Mouse (Mus musculus) 3134 (cell line): ENCODE measurements around the gene Zfp865.
"Not testable (repeated sequence)": the region's sequence is repeated elsewhere in the genome, so short reads cannot be mapped to it uniquely, and the experiment has no call there.

Source experiments
- DNase-seq: peaks from one replicate; pipeline ENCODE4 v3.0.0-alpha.2; 2011; ENCODE audit warnings: low spot score; ENCODE audit not compliant: insufficient read length; ENCODE audit errors: extremely low read depth

The Zfp865 gene

DNA sequence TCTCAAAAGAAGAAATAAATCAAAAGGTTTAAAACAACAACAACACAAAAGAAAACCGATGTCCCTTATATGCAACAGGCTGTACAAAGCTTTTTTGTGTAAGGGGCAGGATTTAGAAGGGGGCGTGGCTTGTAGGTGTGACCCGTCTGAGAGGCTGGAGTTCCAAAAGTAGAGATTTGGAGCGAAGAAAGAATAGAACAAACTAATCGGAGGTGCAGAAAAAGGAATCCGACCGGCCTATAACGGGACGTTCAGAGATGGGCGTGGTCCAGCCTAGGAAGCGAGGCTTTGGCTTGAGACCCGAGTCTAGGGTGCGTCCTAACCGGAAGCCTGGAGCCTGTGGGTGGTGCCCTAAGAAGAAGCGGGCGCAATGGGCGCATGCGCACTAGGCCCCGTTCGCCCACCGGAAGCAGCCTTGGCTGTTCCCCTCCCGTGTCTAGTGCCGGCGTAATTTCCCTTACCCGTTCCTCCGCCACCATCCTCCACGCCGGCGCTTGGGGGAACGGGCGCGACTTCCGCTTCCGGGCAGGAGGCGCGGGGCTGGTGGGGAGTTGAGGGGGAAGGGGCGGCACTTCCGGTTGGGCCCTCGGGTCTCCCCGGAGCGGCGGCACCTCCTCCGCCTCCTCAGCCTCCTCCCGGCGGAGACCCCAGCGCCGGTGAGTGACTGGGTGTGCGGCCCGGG is at the start of gene Zfp865, which contains the start of gene Ccdc106:
Gene Zfp865 (plus strand): TSS at position 377 of the 682 bp plus-strand sequence.
Gene Ccdc106 (plus strand): TSS at position 554 of the 682 bp plus-strand sequence.
- DNase-seq = peak; percentile 99

DNA sequence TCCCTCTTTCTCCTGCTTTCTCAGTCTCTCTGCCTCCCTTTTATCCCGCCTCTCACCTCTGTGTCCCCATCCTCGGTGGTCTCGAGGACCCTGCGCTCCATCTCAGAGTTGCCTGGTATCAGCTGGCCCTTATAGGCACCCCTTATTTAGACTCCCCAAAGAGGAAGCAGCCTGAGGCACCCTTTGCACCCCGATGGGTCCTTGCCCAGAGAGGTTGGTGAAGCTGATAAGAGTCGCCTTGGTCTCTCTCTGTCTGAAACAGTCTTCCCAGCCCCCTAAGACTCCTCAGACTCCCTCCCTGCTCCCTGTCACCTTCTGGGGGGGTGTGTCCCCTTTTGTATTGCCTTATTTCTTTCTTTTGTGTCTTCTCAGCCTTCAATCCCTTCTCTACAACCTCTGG is 49.1 kb upstream of the Zfp865 start, which contains the start of gene Sbk3:
Gene Sbk3 (minus strand): TSS at position 101 of the 400 bp plus-strand sequence.
- DNase-seq = no peak

DNA sequence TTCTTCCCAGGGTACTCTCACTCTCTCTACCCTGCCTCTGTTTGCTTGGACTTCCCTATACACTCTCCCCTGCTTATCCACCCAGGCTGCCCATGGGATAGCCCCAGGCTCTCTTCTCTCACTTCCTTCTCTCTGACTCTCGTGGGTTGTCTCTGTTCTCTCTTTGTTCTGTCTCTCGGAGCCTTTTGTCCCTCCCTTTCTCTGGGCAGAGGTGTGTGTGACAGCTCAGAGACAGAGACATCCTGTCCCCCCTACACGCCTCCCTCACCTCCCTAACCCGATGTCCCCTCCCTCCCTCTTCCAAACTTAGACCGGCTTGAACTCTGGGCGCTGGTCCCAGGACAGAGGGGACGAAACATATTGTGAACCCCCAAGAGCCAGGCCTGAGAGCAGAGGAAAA is 48.5 kb upstream of the Zfp865 start:
- DNase-seq = no peak

DNA sequence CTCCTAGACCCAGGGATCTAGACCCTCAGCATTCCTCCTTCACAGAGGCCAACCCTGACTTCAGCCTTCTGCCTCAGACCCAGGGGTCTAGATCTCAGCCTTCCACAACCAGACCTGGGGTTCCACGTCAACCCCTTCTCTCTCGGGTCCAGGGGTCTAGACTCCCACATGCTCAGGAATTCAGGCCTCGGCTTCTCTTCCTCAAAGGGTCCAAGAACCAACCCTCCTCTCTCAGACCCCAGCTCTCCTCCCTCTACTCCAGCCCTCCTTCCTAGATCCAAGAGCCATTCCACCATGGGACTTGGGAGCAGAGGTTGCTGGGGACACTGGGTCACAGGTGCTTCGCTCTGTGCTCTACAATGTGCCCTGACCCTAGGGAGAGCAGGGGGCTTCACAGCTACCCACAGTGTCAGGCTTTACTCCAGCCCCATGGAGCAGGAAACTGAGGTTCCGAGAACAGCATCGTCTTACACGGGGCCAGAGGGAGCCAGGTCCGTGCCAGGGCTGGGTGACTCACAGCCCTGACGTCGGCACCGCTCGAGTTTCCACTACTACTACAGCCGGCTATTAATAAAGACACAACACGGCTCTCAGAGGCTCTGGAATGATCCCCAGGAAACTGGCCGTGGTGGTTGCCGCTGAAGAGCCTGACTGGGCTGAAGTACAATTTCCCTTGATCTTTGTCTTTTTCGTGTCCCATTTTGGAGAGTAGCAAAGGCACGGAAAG is 47.7 kb upstream of the Zfp865 start:
- DNase-seq = peak; percentile 90

DNA sequence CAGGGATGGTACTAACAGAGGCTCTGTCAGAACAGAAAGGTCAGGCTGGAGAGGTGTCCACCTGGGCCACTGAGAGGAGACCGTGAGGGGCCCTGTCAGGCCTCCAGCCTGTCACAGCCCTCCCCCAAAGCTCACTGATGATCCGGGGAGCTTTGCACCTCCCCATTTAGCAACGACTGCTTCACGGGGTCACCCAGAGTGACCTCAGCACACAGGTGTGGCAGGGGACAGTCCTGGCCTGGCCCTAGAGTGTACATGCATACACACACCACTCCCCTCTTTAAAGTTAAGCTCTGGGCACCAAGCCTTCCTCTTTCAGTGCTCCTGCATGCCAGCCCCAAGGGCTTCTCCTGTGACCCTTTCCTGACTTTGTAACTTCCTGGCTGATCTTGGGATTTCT is 44.7 kb upstream of the Zfp865 start:
- no peak for DNase-seq

DNA sequence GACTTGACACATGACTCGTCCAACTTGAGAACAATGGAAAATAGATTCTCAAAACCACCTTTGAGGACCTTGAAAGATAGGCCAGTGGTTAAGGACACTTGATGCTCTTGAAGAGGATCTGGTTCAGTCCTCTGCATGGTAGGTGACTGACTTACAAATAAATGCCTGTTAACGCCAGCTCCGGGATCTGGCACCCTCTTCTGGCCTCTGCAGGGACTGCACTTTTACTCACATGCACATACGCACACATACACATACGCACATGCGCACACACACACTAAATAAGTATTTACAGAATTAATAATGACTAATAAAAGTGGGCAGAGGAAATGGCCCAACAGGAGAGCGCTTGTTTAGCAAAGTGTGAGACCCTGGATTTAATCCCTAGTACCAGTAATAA is 43.3 kb upstream of the Zfp865 start:
- DNase-seq = no peak

DNA sequence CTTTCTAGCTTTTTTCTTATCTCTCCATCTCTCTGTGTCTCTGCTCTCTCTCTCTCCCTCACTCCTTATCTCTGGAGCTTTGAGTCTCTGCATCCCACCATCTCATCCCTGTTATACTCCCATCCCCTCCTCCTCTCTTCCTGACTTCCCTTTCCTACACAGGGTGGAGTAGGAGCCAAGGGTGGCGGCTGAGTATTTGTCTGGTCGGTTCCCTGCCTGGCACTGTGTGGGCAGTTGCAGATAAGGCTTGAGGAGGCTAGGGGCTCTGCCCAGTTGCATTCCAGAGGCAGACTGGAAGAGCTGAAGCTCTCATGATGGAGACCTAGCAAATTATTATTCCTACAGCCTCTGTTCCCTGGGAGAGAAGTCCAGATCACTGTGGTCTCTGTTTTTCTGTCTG is 31.9 kb upstream of the Zfp865 start:
- no peak for DNase-seq

DNA sequence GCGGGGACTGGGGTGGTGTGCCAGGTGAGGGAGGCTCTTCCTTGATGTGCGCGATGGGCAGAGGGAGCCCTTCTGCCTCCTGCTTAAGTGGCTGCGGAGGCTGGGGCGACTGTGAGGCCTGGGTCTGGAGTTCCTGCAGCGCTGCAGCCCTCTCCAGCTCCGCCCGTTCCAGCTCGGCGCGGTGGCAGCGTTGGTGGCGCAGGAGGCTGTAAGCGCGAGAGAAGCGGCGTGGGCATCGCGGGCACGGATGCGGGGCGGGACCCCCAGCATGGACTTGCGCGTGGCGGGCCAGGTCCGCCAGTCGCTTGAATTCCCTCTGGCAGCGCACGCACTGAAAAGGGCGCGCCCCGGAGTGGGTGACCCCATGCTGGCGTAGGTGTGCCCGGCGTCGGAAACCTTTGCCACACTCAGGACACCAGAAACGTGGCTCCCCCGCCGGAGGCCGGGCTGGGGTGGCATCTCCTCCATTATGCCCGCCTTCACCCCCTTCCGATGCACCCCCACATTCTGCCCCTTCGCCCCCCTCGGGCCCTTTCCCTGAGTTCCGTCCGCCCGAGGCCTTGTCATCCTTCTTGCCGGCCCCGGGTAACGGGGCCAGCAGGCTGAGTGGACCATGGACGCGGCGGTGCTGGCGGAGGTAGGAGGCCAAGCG is 26.7 kb upstream of the Zfp865 start:
- no peak for DNase-seq

DNA sequence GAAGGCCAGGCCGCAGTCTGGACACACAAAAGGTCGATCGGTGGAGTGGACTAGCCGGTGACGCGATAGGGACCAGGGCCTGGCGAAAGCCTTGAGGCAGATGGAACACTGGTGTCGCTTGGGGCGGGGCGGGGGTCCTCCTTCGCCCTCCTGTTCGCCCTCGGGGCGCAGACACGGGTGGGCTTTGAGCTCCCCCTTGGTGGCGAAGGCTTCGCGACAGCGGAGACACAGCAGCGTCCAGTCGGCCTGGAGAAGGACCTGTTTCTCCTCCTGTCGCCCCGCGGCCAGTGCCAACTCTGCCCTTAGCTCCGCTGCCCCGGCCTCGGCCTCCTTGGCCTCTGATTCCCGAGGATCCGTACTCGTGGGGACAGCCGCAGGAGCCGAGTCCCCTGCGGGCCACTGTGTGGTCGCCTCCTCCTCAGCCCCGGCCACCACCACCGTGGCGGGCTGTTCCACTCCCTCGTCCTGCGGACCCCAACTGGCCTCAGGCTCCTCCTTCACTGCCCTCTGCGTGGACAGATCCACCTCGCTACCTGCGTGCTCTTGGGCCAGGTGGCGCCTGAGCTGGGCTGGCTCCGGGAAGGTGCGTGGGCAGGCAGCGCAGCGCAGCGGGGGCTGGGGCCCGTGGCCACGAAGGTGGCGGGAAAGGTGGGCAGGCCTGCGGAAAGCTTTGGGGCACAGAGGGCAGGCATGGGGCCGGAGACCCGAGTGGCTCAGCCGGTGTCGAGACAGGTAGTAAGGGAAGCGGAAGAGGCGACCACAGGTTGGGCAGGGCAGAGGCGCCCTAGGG is 26.0 kb upstream of the Zfp865 start:
- no peak for DNase-seq

DNA sequence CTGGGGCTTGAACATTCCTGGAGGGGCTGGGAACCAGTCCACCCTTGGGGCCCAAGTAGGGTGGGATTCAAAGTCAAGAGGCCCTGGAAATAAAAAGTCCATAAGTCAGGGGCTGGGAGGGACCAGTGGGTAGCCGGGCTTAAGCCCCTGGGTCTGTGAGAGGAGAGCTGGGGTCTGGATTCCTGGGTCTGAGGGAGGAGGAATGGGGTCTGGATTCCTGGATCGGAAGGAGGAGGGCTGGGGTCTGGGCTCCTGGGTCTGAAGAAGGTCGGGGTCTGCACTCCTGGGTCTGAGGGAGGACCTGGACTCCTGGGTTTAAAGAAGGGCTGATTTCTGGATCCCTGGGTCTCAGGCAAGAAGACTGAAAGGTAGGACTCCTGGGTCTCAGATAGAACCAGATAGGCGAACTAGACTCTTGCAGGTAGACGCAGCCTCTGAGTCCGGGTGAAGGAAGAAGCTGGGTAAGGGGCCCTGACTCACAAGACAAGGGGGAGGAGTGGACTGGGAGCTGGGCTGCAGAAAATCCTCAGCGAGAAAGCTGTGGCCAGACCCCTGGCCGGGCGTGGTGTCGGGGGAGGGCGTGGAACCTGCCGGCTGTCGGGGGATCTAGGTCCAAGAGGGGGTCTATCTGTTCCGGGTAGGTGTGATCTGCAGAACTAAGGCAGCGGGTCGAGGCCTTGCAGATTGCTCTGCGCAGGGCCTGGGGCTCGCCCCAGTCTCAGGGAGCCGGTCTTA is 24.7 kb upstream of the Zfp865 start:
- no peak for DNase-seq

DNA sequence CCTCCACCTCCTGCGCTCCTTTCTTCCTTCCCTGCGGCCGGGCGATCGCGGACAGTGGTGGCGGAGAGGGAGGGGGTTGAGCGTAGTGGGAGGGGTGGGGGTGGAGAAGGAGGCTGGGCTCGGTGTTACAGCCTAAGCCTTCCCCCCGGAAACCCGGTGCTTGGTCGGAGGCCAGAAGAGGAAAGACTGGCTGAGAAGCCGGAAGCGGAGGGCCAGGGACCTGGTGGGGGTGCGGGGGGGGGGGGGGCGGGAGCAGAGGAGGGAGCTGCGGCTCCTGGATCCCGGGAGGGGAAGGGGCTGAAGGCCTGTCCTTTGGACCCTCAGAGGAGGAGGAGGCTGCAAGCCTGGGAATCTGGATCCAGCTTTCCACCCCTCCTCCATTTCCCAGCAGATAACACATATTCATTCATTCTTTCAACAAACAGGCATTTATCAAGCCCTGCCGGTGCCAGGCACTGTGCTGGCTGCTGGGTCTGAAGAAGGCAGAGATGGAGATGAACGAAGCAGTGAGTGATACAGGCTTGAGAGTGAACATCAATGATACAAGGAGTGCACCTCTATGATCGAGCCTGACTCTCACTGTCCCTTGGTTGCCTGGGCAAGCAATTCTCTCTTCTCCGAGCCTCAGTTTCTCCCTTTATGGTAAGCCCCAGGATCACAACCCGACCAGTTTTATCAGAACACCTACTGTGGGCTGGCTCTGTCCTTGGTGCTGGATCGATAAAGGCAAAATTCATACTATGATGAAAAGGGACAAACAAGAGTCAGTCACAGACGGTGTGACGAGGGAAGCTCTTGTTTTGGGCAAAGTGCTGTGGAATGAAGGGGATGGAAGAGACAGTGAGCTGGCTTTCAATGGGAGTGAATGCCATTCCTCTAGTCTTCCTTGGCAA is 23.9 kb upstream of the Zfp865 start, which contains the start of gene Zfp579:
Gene Zfp579 (minus strand): TSS at position 156 of the 893 bp plus-strand sequence.
- DNase-seq = peak; percentile 83

DNA sequence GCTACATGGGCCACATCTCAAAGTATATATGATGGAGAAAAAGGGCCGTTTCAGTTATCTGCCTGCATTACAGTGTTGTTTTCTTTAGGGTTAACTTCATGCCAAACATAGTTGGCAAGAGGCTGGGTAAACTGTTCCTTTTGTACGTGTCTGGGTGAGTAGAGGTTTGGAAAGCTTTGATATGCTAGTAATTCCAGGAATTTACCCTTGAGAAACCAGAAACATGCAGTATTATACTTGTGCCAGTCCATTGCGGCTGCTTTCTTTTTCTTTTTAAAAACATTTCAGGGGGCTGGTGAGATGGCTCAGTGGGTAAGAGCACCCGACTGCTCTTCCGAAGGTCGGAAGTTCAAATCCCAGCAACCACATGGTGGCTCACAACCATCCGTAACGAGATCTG is 23.2 kb upstream of the Zfp865 start:
- DNase-seq = peak; percentile 65

DNA sequence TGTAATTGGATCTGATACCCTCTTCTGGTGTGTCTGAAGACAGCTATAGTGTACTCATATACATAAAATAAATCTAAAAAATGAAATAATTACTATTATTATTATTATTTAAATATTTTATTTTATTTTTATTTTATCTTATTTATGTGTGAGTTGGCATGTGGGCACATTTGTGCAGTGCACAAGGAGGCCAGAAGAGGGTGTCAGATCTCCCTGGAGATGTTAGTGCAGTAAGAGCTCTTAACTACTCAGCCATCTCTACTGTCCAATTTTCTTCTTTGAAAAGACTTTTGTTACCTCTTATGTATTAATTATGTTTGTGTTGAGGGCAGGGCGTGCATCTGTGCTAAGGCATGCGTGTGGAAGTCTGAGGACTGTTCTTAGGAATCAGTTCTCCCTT is 20.3 kb upstream of the Zfp865 start:
- DNase-seq = no peak

DNA sequence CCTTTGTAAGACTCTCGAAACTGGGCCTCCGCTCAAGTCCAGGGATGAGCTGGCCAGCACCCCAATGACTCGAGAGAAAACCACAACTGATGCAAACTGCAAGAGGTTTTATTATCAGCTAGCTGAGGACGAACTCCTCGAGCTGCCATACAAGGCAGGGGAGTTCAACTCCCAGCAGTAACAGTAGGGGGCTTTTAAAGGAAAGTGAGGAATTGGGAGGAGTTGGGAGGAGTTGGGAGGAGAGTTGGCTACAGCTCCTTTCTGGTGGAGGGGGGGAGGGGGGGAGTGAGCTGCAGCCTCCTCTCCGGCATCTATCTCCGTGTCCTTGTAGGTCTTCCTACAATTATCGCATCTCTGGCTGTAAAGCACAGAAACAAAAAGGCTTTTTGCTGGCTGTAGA is 17.3 kb upstream of the Zfp865 start:
- not testable (repeated sequence) for DNase-seq

DNA sequence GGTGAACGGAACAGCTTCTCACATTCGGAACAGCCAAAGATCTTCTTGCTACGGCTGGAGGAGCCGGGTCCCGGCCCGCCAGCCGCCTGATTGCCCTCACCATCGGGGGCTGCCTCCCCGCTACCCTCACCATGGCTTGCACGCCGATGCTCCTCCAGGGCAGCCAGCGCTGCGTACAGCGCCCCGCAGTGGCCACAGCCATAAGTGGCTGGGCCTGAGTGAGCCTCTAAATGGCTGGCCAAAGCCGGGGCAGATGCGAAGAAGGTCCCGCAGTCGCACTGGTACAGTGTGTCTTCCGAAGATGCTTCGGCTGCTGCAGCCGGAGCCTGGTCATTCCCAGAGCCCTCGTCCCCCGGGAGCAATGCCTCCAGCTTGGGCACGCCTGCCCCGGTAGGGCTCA is 11.9 kb upstream of the Zfp865 start:
- DNase-seq = no peak

DNA sequence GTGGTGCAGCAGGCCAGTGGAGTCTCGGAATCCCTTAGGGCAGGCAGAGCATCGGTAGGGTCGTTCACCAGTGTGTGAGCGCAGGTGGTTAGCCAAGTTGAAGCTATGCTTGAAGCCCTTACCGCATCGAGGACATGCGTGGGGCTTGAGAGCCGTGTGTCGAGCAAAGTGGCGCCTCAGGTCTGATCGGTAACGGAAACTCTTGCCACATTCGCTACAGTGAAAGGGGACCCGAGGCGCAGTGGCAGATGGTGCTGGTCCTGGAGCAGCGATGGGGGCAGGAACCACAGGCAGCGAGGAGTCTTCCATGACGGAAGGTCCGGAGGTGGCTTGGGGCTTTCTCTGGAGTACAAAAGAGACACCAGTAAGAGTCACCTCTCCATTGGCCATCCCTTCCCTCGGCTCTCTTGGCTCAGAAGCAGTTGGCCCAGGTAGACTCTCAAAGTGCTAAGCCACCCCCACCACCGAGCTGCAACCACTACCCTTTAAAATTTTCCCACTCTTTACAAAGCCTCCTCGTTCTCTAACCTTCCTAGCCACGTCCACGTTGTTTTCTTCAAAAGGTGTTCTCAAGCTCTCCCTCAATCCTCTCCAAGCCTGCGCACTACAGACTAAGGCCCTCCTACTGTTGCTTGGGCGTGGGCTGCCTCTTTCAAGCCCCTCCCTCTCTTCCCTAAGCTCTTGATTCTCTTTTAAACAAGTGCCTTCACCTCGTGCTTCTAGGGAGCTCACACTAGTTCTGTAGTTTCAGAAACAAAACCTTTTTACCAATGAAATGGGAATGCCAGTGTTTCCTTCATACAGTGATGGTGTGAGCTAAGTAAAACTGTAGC is 7.3 kb upstream of the Zfp865 start:
- no peak for DNase-seq

DNA sequence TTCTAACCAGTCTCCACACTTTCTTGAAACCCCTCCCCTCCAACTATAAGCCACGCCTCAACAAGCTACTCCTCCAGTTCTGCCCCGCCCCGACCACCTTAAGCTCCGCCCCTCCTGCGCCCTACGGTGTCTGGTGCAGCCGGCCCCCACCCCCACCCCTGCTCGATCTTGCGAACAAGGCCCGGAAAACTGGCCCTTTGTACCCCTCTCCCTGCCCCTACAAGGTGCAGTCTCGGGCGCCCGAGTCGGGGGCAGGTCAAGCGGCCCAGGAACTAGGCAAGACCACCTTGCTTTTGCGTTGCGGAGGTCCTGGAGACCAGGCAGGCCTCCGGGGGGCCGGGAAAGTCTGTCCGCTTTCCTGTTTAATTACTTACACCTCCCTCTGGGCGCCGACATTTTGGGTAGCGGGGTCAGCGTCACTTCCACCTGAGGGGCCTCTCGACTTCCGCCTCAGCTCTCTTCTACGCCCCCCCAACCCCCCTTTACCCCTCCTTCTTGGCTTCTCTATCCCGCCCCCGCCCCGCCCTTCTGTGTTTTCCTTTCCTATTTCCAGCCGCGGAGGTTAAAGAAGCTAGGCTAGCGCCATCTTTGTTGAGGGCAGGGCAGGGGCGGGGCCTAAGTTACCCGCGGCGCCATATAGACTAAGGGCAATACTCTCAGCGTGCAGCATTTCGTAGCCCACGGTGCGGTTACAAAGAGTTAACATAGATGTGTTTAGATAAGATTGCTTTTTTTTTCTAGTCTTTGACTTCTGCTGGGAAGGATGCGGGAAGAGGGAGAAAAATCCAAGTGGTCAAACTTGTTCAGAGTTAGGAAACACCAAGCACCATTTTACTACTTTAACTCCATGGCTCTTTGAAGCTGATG is 5.7 kb upstream of the Zfp865 start, which contains the start of the genes Zfp524 and Fiz1:
Gene Zfp524 (plus strand): TSS at position 165 of the 867 bp plus-strand sequence.
Gene Fiz1 (minus strand): TSS at position 447 of the 867 bp plus-strand sequence.
- DNase-seq = peak; percentile 96
